Mouse (Mus musculus) spleen, embryonic (tissue): ENCODE results near the gene Rp9.
"Not testable (repeated sequence)": the region's sequence is repeated elsewhere in the genome, so short reads cannot be mapped to it uniquely, and the experiment has no call there.

Experiments
- CTCF ChIA-PET: fragments of 350-600 bp; sonication (Branson Sonifier 250); formaldehyde crosslinking; loops from one replicate; lab custom pipeline; 2022; lab: Charles Lee

Rp9 gene

DNA sequence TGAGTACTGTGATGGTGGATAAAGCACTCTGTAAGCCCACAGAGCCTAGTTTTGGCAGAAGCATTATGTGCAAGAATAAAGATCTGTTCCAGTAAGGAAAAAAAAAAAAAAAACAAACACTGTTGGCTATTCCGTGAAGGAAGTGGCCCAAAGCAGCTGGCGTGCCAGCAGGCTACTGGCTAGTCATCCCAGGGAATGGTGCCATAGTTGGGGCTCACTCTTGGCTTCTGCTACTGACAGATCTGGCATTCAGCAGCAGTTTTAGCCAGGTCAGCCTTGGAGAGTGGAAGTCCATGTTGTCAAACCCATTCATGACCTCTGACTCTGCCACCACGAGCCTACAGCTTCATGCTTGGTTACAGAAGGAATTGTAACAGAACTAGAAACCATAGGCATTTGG, 7.6 kb downstream of the Rp9 start:
- CTCF ChIA-PET = no interaction called here

- CTCF ChIA-PET = no interaction called here
Observed at GRCm38 (mm10) chr9:22457142-22457835, 12.3 kb downstream of the Rp9 start.

DNA sequence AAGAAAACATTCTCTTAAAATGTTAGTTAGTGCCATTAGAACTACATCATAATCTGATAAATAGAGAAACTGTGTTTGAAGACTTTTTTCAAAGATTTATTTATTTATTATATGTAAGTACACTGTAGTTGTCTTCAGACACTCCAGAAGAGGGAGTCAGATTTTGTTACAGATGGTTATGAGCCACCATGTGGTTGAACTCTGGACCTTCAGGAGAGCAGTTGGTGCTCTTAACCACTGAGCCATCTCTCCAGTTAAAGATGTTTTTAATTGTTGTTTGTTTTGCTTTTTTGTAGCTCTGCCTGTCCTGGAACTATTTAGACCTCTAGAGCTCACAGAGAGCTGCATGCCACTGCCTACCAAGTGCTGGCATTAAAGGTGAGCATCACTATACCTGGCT, 14.5 kb downstream of the Rp9 start:
- CTCF ChIA-PET = no interaction called here

GRCm38 (mm10) chr9:22453990-22454389, 15.6 kb downstream of the Rp9 start, which contains the start of gene Gm17545:
Gm17545 (plus strand) TSS chr9:22454290.
- CTCF ChIA-PET = not testable (repeated sequence)

- CTCF ChIA-PET = no interaction called here
Observed at GRCm38 (mm10) chr9:22453501-22453924, 16.0 kb downstream of the Rp9 start.

DNA sequence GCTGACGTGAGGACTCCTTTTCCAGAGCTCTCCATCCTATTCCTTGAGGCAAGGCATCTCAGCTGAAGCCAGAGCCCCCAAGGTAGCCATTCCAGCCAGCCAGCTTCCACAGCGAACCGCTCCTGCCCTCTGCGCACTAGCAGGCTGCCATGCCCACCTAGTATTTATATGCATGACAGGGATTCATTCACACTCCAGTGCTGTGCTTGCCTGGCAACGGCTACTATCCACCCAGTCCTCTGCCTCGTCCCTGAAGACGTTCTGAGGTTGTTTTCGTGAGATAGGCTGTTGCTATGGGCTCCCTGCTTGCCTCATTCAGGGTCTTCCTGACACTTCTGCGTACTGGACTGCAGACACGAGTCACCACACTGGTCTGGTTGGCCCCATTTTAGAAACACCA, 16.8 kb downstream of the Rp9 start:
- CTCF ChIA-PET = no interaction called here

DNA sequence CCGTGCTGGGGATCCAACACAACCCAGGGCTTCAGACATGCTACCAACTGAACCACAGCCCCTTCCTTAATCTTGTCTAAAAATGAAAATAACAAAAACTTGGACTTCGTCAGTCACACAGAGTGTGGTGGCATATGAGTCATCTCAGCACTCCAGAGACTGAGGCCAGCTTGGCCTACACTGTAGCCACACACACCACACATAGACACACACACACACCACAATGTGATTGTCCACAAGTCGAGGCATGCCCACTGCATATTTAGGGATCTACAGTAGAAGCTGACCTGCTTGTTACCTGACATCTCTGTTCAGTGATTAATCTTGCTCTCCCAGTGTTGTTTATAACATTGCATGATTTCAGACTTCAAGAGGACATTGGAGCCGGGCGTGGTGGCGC, 20.3 kb downstream of the Rp9 start:
- CTCF ChIA-PET = no interaction called here

DNA sequence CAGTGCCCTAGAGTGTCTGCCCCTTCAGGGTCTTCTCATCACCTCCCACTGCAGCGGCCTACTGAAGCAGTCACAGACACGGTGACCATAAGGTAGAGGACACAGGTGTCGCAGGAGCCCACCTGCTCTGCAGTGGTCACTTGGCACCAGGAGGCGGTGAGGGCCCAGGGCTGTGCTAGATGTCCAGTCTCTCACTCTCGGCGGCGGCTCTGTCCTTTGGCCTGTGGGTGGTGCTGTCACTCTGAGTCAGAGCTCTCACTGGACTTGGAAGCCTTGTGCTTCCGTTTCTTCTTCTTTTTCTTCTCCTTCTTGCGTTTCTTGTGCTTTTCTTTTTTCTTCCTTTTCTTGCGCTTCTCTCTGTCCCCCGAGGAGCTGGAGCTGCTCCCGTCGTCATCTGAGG, 21.1 kb downstream of the Rp9 start:
- CTCF ChIA-PET = no interaction called here

GRCm38 (mm10) chr9:22447213-22447612, 22.3 kb downstream of the Rp9 start:
- CTCF ChIA-PET = no interaction called here

DNA sequence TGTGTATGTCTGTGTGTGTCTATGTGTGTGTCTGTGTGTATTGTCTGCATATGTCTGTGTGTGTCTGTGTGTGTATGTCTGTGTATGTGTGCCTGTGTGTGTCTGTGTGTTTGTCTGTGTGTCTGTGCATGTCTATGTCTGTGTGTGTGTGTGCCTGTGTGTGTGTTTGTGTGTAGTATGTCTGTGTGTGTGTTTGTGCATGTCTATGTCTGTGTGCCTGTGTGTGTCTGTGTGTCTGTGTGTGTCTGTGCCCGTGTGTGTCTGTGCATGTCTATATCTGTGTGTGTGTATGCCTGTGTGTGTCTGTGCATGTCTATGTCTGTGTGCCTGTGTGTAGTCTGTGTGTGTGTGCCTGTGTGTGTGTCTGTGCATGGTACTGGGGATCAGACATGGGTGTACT, 24.4 kb downstream of the Rp9 start:
- CTCF ChIA-PET = no interaction called here

DNA sequence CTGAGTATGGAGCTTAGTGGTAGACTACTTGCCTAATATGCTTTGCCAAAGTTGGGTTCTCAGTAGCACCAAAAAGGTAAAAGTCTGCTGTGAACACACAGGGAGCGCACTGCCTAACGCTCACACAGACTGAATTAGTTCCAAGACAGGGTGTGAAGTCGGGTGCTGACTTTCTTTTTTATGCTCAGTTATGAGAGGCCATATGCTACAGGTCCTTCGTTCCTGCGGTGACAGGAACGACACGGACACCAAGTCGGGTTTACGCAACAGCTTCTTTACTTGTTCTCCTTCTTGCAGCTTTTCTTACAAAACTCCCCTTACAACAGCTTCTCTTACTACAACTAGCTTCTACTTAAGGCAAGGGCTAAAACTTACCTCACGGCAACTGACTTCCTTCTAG, 26.4 kb downstream of the Rp9 start:
- CTCF ChIA-PET = no interaction called here

GRCm38 (mm10) chr9:22438826-22439225, 30.7 kb downstream of the Rp9 start:
- CTCF ChIA-PET = no interaction called here

GRCm38 (mm10) chr9:22434101-22434500, 35.4 kb downstream of the Rp9 start:
- CTCF ChIA-PET = no interaction called here

GRCm38 (mm10) chr9:22433221-22433620, 36.3 kb downstream of the Rp9 start:
- CTCF ChIA-PET = no interaction called here

- CTCF ChIA-PET = interaction anchor here (0.7 kb wide), 1 partner anchor 20 kb away, joined by 3 read pairs; no protein-coding TSS in a partner anchor
Observed at GRCm38 (mm10) chr9:22430315-22430840, 39.2 kb downstream of the Rp9 start.

- CTCF ChIA-PET = interaction anchor here (0.7 kb wide), 1 partner anchor 19 kb away, joined by 3 read pairs; no protein-coding TSS in a partner anchor
Observed at GRCm38 (mm10) chr9:22429533-22430241, 39.9 kb downstream of the Rp9 start.

GRCm38 (mm10) chr9:22428666-22429410, 40.7 kb downstream of the Rp9 start:
- CTCF ChIA-PET = no interaction called here

DNA sequence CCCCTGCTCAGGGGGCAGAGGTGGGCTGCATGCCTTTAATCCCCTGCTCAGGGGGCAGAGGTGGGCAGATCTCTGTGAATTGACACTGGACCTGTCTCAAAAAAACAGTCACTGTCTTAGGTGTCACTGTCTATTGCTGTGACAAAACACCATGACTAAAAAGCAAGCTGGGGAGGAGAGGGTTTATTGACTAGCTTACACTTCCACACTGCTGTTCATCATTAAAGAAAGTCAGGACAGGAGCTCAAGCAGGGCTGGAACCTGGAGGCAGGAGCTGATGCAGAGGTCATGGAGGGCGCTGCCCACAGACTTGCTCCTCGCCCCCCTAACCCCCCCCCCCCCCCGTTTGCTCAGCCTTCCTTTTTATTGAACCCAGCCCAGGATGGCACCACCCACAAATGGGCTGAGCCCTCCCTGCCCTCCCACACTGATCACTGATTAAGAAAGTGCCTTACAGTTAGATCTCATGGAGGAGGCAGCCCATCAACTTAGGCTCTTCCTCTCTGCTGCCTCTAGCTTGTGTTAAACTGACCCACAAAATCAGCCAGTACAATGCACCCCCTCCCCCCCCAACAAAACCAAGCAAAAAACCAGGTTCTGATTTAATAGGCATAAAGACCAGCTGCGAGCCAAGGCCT, 41.4 kb downstream of the Rp9 start:
- CTCF ChIA-PET = no interaction called here

GRCm38 (mm10) chr9:22424719-22425118, 44.8 kb downstream of the Rp9 start:
- CTCF ChIA-PET = no interaction called here

GRCm38 (mm10) chr9:22424196-22424595, 45.3 kb downstream of the Rp9 start:
- CTCF ChIA-PET = no interaction called here

DNA sequence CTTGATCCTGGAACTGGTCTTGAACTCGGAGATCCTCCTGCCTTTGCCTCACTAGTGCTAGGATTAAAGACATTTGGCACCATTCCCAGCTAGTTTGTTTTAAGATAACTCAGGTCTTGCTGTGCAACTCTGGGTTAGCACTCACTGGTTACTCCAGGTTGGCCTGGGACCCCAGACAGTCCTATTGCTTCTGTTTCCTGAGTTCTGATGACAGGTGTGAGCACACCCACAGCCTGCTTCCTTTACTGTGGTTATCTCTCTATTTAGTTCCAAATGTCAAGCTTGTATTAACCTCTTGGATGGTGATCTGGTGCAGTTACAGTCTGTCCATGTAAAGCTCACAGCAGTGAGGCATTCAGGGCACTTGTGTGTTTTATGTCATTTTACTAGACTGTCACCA, 46.0 kb downstream of the Rp9 start:
- CTCF ChIA-PET = no interaction called here

DNA sequence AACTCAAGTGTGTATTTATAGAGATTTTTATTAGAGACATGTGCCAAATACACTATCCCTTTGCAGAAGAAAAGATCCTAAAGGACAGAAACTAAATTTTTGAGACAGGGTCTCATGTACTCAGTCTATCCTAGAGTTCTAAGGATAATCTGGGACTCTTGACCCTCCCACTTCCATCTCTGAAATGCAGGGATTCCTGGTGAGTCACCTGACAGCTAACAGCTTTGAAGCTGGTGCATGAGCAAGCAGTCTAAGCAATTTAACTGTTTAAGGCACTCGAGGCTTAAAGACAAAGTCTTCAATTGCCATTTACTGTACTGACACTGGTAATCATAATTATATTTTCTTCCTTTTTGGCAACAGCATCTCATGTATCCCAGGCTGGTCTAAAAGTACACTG, 47.0 kb downstream of the Rp9 start:
- CTCF ChIA-PET = interaction anchor here (0.7 kb wide), 1 partner anchor 919 kb away, joined by 3 read pairs; no protein-coding TSS in a partner anchor
